Mouse (Mus musculus) liver, embryonic 14.5 days (tissue): ENCODE results near the gene Gm6685. TPM values are rescaled to one million over a fixed set of nuclear protein-coding genes. Genes with fewer than 3 reads are reported as not detected.

Experiments
- ATAC-seq: fragments of 200-750 bp; cut with Nextera tagmentation; 2 replicates; pipeline ENCODE4 v1.8.0; 2017; ENCODE audit warnings: moderate number of reproducible peaks, mild to moderate bottlenecking, moderate library complexity; ENCODE audit not compliant: insufficient read depth
- DNase-seq, 3 experiments: peaks; one replicate each; pipeline ENCODE4 v3.0.0-alpha.2; 2012 to 2013; ENCODE audit warnings: low read depth in 3 of 3, low spot score in 3 of 3
- H3K27ac ChIP-seq: fragments of 300-500 bp; sonication (generic); 2 replicates; pipeline ENCODE4 v1.5.1; 2014; ENCODE audit warnings: moderate library complexity, mild to moderate bottlenecking, control low read depth, inconsistent platforms
- H3K27me3 ChIP-seq: fragments of 300-500 bp; sonication (generic); 2 replicates; pipeline ENCODE4 v1.6.1; 2014; ENCODE audit warnings: mild to moderate bottlenecking, low read length, moderate library complexity; ENCODE audit not compliant: control insufficient read depth, insufficient read depth
- H3K36me3 ChIP-seq: fragments of 300-500 bp; sonication (generic); replicated peaks from 2 replicates; pipeline ENCODE4 v1.6.1; 2014; ENCODE audit warnings: low read depth; ENCODE audit not compliant: control insufficient read depth, insufficient read depth
- H3K4me1 ChIP-seq, 2 experiments: fragments of 200-500 bp in 1 of 2; fragments of 300-500 bp in 1 of 2; sonication (generic) in 1 of 2; replicated peaks; 2 replicates each; pipeline ENCODE4 v1.6.1; 2012 to 2014; ENCODE audit warnings: antibody characterized with exemption in 1 of 2, inconsistent platforms in 1 of 2, low read length in 1 of 2; ENCODE audit not compliant: control insufficient read depth in 2 of 2, insufficient read depth in 2 of 2
- H3K4me2 ChIP-seq: fragments of 300-500 bp; sonication (generic); 2 replicates; pipeline ENCODE4 v1.6.1; 2014; ENCODE audit warnings: low read depth, mild to moderate bottlenecking, control low read depth, moderate library complexity
- H3K4me3 ChIP-seq, 2 experiments: fragments of 200-500 bp in 1 of 2; fragments of 300-500 bp in 1 of 2; sonication (generic) in 1 of 2; 2 replicates each; pipeline ENCODE4 v1.5.1; 2012 to 2014; ENCODE audit warnings: low read depth in 2 of 2, low read length in 2 of 2, mild to moderate bottlenecking in 2 of 2, control low read depth in 1 of 2, inconsistent platforms in 1 of 2, moderate library complexity in 1 of 2; ENCODE audit not compliant: insufficient read depth in 1 of 2
- H3K9ac ChIP-seq: fragments of 300-500 bp; sonication (generic); replicated peaks from 2 replicates; pipeline ENCODE4 v1.6.1; 2014; ENCODE audit warnings: mild to moderate bottlenecking, control low read depth, moderate library complexity
- H3K9me3 ChIP-seq: fragments of 300-500 bp; sonication (generic); 2 replicates; pipeline ENCODE4 v1.6.1; 2016; ENCODE audit warnings: low read length, mixed read lengths; ENCODE audit not compliant: control insufficient read depth
- CTCF ChIP-seq: IDR thresholded peaks from 2 replicates; pipeline ENCODE4 v1.5.1; 2016; ENCODE audit warnings: antibody characterized with exemption, low read depth, control low read depth
- EP300 ChIP-seq: IDR thresholded peaks from 2 replicates; pipeline ENCODE4 v1.6.1; 2016; ENCODE audit warnings: antibody characterized with exemption, low read depth
- WGBS: fragments of 180-500 bp; shearing (Covaris S2); extraction: QIAGEN DNeasy Blood & Tissue Kit; methylation state at CpG from one replicate; pipeline ENCODE4 v1.1.7; 2014; ENCODE audit not compliant: insufficient replicate concordance; 5-methylcytosine and 5-hydroxymethylcytosine counted together
- polyA plus RNA-seq, 2 experiments: library from polyadenylated mRNA; depleted of rRNA in 1 of 2; stranded (reverse) in 1 of 2; unstranded in 1 of 2; fragments of >200 nt; fragmentation: Nextera tagmentation in 1 of 2; extraction: Ambion mirVana in 1 of 2; gene quantifications; 2 replicates each; pipeline versions ENCODE4 v1.2.1 to v1.2.3; 2012 to 2014

Gene Gm6685
- polyA plus RNA-seq, 2 experiments, result 0.06 TPM; not detected in 1

- no peaks in the 10 kb centered on the region for H3K4me1 ChIP-seq
- no peak for TF ChIP-seq CTCF
- no peak for TF ChIP-seq EP300
- no peak overlapping the region for H3K4me3 ChIP-seq
- H3K27me3 ChIP-seq, result no peaks in the 10 kb centered on the region
- DNase-seq (no peak), ATAC-seq (no peak)
- no peaks in the 10 kb centered on the region for H3K9me3 ChIP-seq
- WGBS, result 62% methylated on average over 1 of the region's 1 CpGs
- H3K36me3 ChIP-seq, result no peaks in the 10 kb centered on the region
- no peak overlapping the region for H3K4me2 ChIP-seq
- no peak overlapping the region for H3K27ac ChIP-seq
- no peak overlapping the region for H3K9ac ChIP-seq
These were observed 31.9 kb downstream of the Gm6685 start for GRCm38 (mm10) chr11:28307723-28308122.

- H3K27me3 ChIP-seq, result no peaks in the 10 kb centered on the region
- H3K9me3 ChIP-seq, result no peaks in the 10 kb centered on the region
- DNase-seq, result no peak
- H3K4me1 ChIP-seq, result no peaks in the 10 kb centered on the region
- H3K36me3 ChIP-seq, result no peaks in the 10 kb centered on the region
- no peak for ATAC-seq
- no peak overlapping the region for H3K4me2 ChIP-seq
- TF ChIP-seq EP300 (no peak), CTCF (no peak)
- no peak overlapping the region for H3K27ac ChIP-seq
- WGBS, result 50% methylated on average over 1 of the region's 1 CpGs
- no peak overlapping the region for H3K4me3 ChIP-seq
- no peak overlapping the region for H3K9ac ChIP-seq
These were observed 49.2 kb downstream of the Gm6685 start for GRCm38 (mm10) chr11:28290440-28290839.

Other genes with a start within 250 kb of the Gm6685 start
- gene Ccdc85a, start 244.5 kb upstream of the Gm6685 start, polyA plus RNA-seq (2012; rRNA removed), result 0.01 and 0.02 TPM in 2 replicates
- gene Ccdc85a, start 244.5 kb upstream of the Gm6685 start, polyA plus RNA-seq (2014; fragmentation: Nextera tagmentation; extraction: Ambion mirVana), result 0.05 TPM in 1 of 2 replicates, not detected in the other